Mouse (Mus musculus): ENCODE data around the gene Tnfsf8. TPM values are rescaled to one million over a fixed set of nuclear protein-coding genes. Genes with fewer than 3 reads are reported as not detected.

Gene Tnfsf8
- polyA plus RNA-seq, 1 experiment from 2014 or later, result not detected

- Histone ChIP-seq H3K4me2 (ENCODE audit: low read depth, low read length) (no peak overlapping the region), H3K9me3 (replicated peaks; ENCODE audit: control insufficient read depth, low read length) (no peaks in the 10 kb centered on the region), H3K27me3 (ENCODE audit: control insufficient read depth, insufficient read depth, low read length) (no peaks in the 10 kb centered on the region), H3K4me1 (ENCODE audit: control insufficient read depth, insufficient read depth, low read length) (no peaks in the 10 kb centered on the region), H3K4me3 (ENCODE audit: low read depth, low read length) (no peak overlapping the region), H3K9ac (replicated peaks; ENCODE audit: low read length) (no peak overlapping the region), H3K36me3 (replicated peaks; ENCODE audit: control insufficient read depth, insufficient read depth, low read depth, low read length) (no peaks in the 10 kb centered on the region), H3K27ac (replicated peaks; ENCODE audit: low read depth, low read length) (no peak overlapping the region)
- DNase-seq (ENCODE audit: low spot score) (no peak), ATAC-seq (replicated peaks; ENCODE audit: insufficient number of reproducible peaks, low FRiP score, low TSS enrichment, low read depth) (no peak)
- WGBS, result 84% methylated on average over 7 of the region's 7 CpGs
These were observed 78.1 kb downstream of the Tnfsf8 start for GRCm38 (mm10) chr4:63782970-63783613.

Other genes with a start within 250 kb of the Tnfsf8 start
- gene Tex48, start 238.9 kb downstream of the Tnfsf8 start, polyA plus RNA-seq (2014; fragmentation: Nextera tagmentation; extraction: Ambion mirVana), result not detected in 2 replicates
- not detected in 2 replicates for gene Gm11214, start 198.0 kb downstream of the Tnfsf8 start, polyA plus RNA-seq (2014; fragmentation: Nextera tagmentation; extraction: Ambion mirVana)
- 0.06 TPM in 1 of 2 replicates, not detected in the other for gene Tnfsf15, start 116.2 kb downstream of the Tnfsf8 start, polyA plus RNA-seq (2014; fragmentation: Nextera tagmentation; extraction: Ambion mirVana)
- 13.0 and 13.8 TPM in 2 replicates for gene Tnc, start 185.7 kb upstream of the Tnfsf8 start, polyA plus RNA-seq (2014; fragmentation: Nextera tagmentation; extraction: Ambion mirVana)